Mouse (Mus musculus): Measurements from ENCODE around the gene D5Ertd577e. TPM values are rescaled to one million over a fixed set of nuclear protein-coding genes. Genes with fewer than 3 reads are reported as not detected.
"Not testable (repeated sequence)": the region's sequence is repeated elsewhere in the genome, so short reads cannot be mapped to it uniquely, and the experiment has no call there.

D5Ertd577e gene
- not detected for total RNA-seq (2021)

DNA sequence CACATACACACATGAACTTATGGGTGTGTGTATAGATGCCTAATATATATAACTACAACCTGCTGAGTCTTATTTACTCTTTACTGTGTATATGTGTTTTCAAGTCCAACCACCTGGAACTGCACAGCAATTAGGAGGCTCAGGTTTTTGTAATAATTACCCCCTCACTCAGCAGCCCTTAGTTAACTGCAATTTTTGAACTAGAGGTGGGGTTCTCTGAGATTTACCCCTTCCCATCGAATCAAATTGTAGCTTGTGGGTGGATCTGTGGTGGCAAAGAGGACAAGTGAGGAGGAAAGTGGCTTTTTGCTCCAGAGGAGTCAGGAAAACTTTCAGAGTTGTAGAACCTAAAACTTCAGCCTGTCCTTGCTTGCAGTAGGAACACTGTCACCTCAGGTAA is at the start of gene D5Ertd577e:
Gene D5Ertd577e, plus strand, starts transcription at position 301 of the 400 bp plus-strand sequence.
- intact Hi-C loops (cut with DNase I); DNase-seq: not testable (repeated sequence)

- DNase-seq; intact Hi-C loops (cut with DNase I): not testable (repeated sequence)
Measured at GRCm38 (mm10) chr5:95510458-95510857, 53.9 kb downstream of the D5Ertd577e start, which contains the start of gene Gm3286. TSS of gene Gm3286 (plus strand) at chr5:95510758.

Other genes with a start within 250 kb of the D5Ertd577e start
- gene Gm10424, start 184.0 kb upstream of the D5Ertd577e start, total RNA-seq (2021), result not detected
- not detected for gene Gm3259, start 150.9 kb upstream of the D5Ertd577e start, total RNA-seq (2021)
- gene Gm3286, start 54.0 kb downstream of the D5Ertd577e start, total RNA-seq (2021), result not detected
- gene Gm7971, start 138.1 kb downstream of the D5Ertd577e start, total RNA-seq (2021), result not detected

Measured in heart, postnatal 10 days (tissue).